Mouse (Mus musculus) midbrain, embryonic 16.5 days (tissue): ENCODE data around the gene Vmn1r19. TPM values are rescaled to one million over a fixed set of nuclear protein-coding genes. Genes with fewer than 3 reads are reported as not detected.

Experiments used
- polyA plus RNA-seq: library from polyadenylated mRNA; unstranded; fragments of >200 nt; fragmentation: Nextera tagmentation; extraction: Ambion mirVana; gene quantifications from 2 replicates; pipeline ENCODE4 v1.2.1, GENCODE M21; 2015

Gene Vmn1r19
- polyA plus RNA-seq, 1 experiment from 2014 or later: not detected

Other genes starting within 250 kb of the Vmn1r19 start
- gene Vmn1r12, start 246.9 kb upstream of the Vmn1r19 start, polyA plus RNA-seq: not detected in 2 replicates
- not detected in 2 replicates for gene Vmn1r13, start 200.5 kb upstream of the Vmn1r19 start, polyA plus RNA-seq
- gene Vmn1r14, start 172.1 kb upstream of the Vmn1r19 start, polyA plus RNA-seq: not detected in 2 replicates
- not detected in 2 replicates for gene Vmn1r15, start 145.8 kb upstream of the Vmn1r19 start, polyA plus RNA-seq
- gene Vmn1r16, start 74.3 kb upstream of the Vmn1r19 start, polyA plus RNA-seq: not detected in 2 replicates
- not detected in 2 replicates for gene Vmn1r17, start 40.1 kb upstream of the Vmn1r19 start, polyA plus RNA-seq
- not detected in 2 replicates for gene Vmn1r18, start 8.0 kb upstream of the Vmn1r19 start, polyA plus RNA-seq
- not detected in 2 replicates for gene Vmn1r20, start 25.1 kb downstream of the Vmn1r19 start, polyA plus RNA-seq
- gene Ppm1k, start 131.7 kb downstream of the Vmn1r19 start, polyA plus RNA-seq: 6.6 and 7.2 TPM in 2 replicates
- gene Herc6, start 177.2 kb downstream of the Vmn1r19 start, polyA plus RNA-seq: 0.83 and 1.1 TPM in 2 replicates